Mouse (Mus musculus) ES-E14 (cell line): Measurements from ENCODE around the gene Dicer1. TPM values are rescaled to one million over a fixed set of nuclear protein-coding genes. Genes with fewer than 3 reads are reported as not detected.

ENCODE experiments used
- DNase-seq: peaks from one replicate; pipeline ENCODE4 v3.0.0-alpha.2; 2013; ENCODE audit warnings: low read depth, low spot score
- H3K27ac ChIP-seq: 2 replicates; pipeline ENCODE4 v1.5.1; 2012; ENCODE audit warnings: low read depth, mild to moderate bottlenecking, low read length, moderate library complexity, mixed read lengths; ENCODE audit not compliant: poor library complexity, insufficient read depth, severe bottlenecking
- H3K36me3 ChIP-seq: 2 replicates; pipeline ENCODE4 v1.6.1; 2012; ENCODE audit warnings: mild to moderate bottlenecking, low read length, moderate library complexity, mixed read lengths; ENCODE audit not compliant: control insufficient read depth, poor library complexity, insufficient read depth, severe bottlenecking
- H3K4me1 ChIP-seq, 2 experiments: fragments of 150-350 bp in 1 of 2; sonication (generic) in 1 of 2; 2 replicates each; pipeline ENCODE4 v1.6.1; 2012; ENCODE audit warnings: low read length in 2 of 2, mild to moderate bottlenecking in 1 of 2, mixed read lengths in 1 of 2; ENCODE audit not compliant: control insufficient read depth in 2 of 2, insufficient read depth in 2 of 2, poor library complexity in 1 of 2
- H3K4me3 ChIP-seq, 2 experiments: fragments of 150-350 bp in 1 of 2; sonication (generic) in 1 of 2; 2 replicates each; pipeline ENCODE4 v1.5.1; 2012; ENCODE audit warnings: low read length in 2 of 2, low read depth in 1 of 2, mild to moderate bottlenecking in 1 of 2, mixed read lengths in 1 of 2; ENCODE audit not compliant: insufficient read depth in 1 of 2, poor library complexity in 1 of 2, severe bottlenecking in 1 of 2
- H3K9ac ChIP-seq: 2 replicates; pipeline ENCODE4 v1.6.1; 2012; ENCODE audit warnings: low read depth, mild to moderate bottlenecking, low read length, mixed read lengths; ENCODE audit not compliant: poor library complexity, insufficient read depth, severe bottlenecking
- H3K9me3 ChIP-seq: fragments of 150-350 bp; sonication (generic); 2 replicates; pipeline ENCODE4 v1.6.1; 2012; ENCODE audit warnings: low read depth, mild to moderate bottlenecking, low read length; ENCODE audit not compliant: control insufficient read depth, insufficient read depth
- CHD2 ChIP-seq: IDR thresholded peaks from 2 replicates; pipeline ENCODE4 v1.6.1; 2014; ENCODE audit warnings: mild to moderate bottlenecking, low read depth, low read length, inconsistent platforms
- HCFC1 ChIP-seq: IDR thresholded peaks from 2 replicates; pipeline ENCODE4 v1.6.1; 2012; ENCODE audit warnings: low read length, inconsistent platforms, borderline replicate concordance; ENCODE audit not compliant: insufficient read depth
- MAFK ChIP-seq: IDR thresholded peaks from 2 replicates; pipeline ENCODE4 v1.6.1; 2014; ENCODE audit warnings: mild to moderate bottlenecking, low read depth, low read length, inconsistent platforms; ENCODE audit not compliant: insufficient read depth
- ZC3H11A ChIP-seq: IDR thresholded peaks from 2 replicates; pipeline ENCODE4 v1.6.1; 2012; ENCODE audit warnings: low read depth, mild to moderate bottlenecking, inconsistent platforms, low read length, borderline replicate concordance
- ZNF384 ChIP-seq: IDR thresholded peaks from 2 replicates; pipeline ENCODE4 v1.6.1; 2012; ENCODE audit warnings: low read depth, low read length, inconsistent platforms
- in situ Hi-C, 2 experiments: fragments of 600-800 bp; cut with MboI; formaldehyde crosslinking; loops; one replicate each; pipeline ENCODE4 v1.15.1; 2025; ENCODE audit warnings: low sequenced_read_pairs in 2 of 2, inconsistent platforms in 1 of 2; ENCODE audit not compliant: unreplicated experiment in 2 of 2
- total RNA-seq: library from RNA; depleted of rRNA; stranded (reverse); fragments of 300-350 nt; gene quantifications from 2 replicates; pipeline ENCODE4 v1.2.3, GENCODE M21; 2012

Gene Dicer1
- total RNA-seq, 1 experiment = 51.9 TPM

- no peaks in the 10 kb centered on the region for H3K9me3 ChIP-seq
- TF ChIP-seq ZNF384 = no peak
- TF ChIP-seq ZC3H11A = no peak
- TF ChIP-seq CHD2 = no peak
- TF ChIP-seq HCFC1 = no peak
- no peak for TF ChIP-seq MAFK
- no peak overlapping the region for H3K4me3 ChIP-seq
- no peak for DNase-seq
- H3K36me3 ChIP-seq = peaks cover 29% of the 10 kb centered on the region
- no peak overlapping the region for H3K9ac ChIP-seq
- no peak overlapping the region for H3K27ac ChIP-seq
- in situ Hi-C loops = no loop called here
- H3K4me1 ChIP-seq = peaks cover 0 to 4% of the 10 kb centered on the region in 2 experiments; a peak in 2 of 4 replicates
Observed at GRCm38 (mm10) chr12:104692864-104693263, 58.9 kb downstream of the Dicer1 start.

- peaks cover 19% of the 10 kb centered on the region for H3K36me3 ChIP-seq
- H3K27ac ChIP-seq = no peak overlapping the region
- TF ChIP-seq ZNF384 (no peak), CHD2 (no peak), HCFC1 (no peak), MAFK (no peak), ZC3H11A (no peak)
- no peak overlapping the region for H3K9ac ChIP-seq
- H3K4me1 ChIP-seq = peaks cover 0 to 4% of the 10 kb centered on the region in 2 experiments; a peak in 2 of 4 replicates
- no peak for DNase-seq
- no peaks in the 10 kb centered on the region for H3K9me3 ChIP-seq
- in situ Hi-C loops = no loop called here
- no peak overlapping the region for H3K4me3 ChIP-seq
Observed at GRCm38 (mm10) chr12:104690412-104690811, 61.3 kb downstream of the Dicer1 start.

GRCm38 (mm10) chr12:104688870-104689269 lies 62.9 kb downstream of the Dicer1 start:
- Histone ChIP-seq H3K36me3 (peaks cover 13% of the 10 kb centered on the region; the same call in 1 of the 2 replicates), H3K9me3 (no peaks in the 10 kb centered on the region), H3K4me3 (no peak overlapping the region), H3K4me1 (peaks cover 0 to 4% of the 10 kb centered on the region in 2 experiments; a peak in 2 of 4 replicates), H3K27ac (no peak overlapping the region), H3K9ac (no peak overlapping the region)
- no peak for TF ChIP-seq HCFC1
- TF ChIP-seq ZC3H11A = no peak
- no peak for TF ChIP-seq MAFK
- no peak for TF ChIP-seq ZNF384
- no peak for TF ChIP-seq CHD2
- no peak for DNase-seq
- in situ Hi-C loops = no loop called here

GRCm38 (mm10) chr12:104684411-104684931 lies 67.3 kb downstream of the Dicer1 start:
- Histone ChIP-seq H3K4me1 (no peaks in the 10 kb centered on the region), H3K36me3 (peaks cover 5% of the 10 kb centered on the region; the same call in 1 of the 2 replicates), H3K4me3 (no peak overlapping the region), H3K9ac (no peak overlapping the region), H3K9me3 (no peaks in the 10 kb centered on the region), H3K27ac (no peak overlapping the region)
- in situ Hi-C loops = no loop called here
- TF ChIP-seq MAFK (no peak), HCFC1 (no peak), ZNF384 (no peak), CHD2 (no peak), ZC3H11A (no peak)
- no peak for DNase-seq

- in situ Hi-C loops = no loop called here
- Histone ChIP-seq H3K9ac (no peak overlapping the region), H3K27ac (no peak overlapping the region), H3K4me3 (no peak overlapping the region), H3K4me1 (peaks cover 0 to 12% of the 10 kb centered on the region in 2 experiments; a peak in 3 of 4 replicates), H3K36me3 (no peaks in the 10 kb centered on the region), H3K9me3 (no peaks in the 10 kb centered on the region)
- no peak for DNase-seq
- TF ChIP-seq MAFK (no peak), ZNF384 (no peak), CHD2 (no peak), ZC3H11A (no peak), HCFC1 (no peak)
Observed at GRCm38 (mm10) chr12:104679819-104680132, 72.0 kb downstream of the Dicer1 start.
